Mouse (Mus musculus) heart, postnatal 0 days (tissue): ENCODE data around the gene Ypel5.

Experiments
- CTCF ChIP-seq: IDR thresholded peaks from 2 replicates; pipeline ENCODE4 v1.5.1; 2016; ENCODE audit warnings: antibody characterized with exemption, control low read depth, low read depth
- EP300 ChIP-seq: IDR thresholded peaks from 2 replicates; pipeline ENCODE4 v1.6.1; 2016; ENCODE audit warnings: antibody characterized with exemption, low read depth

- TF ChIP-seq CTCF: no peak
- TF ChIP-seq EP300: no peak
Measured at GRCm38 (mm10) chr17:72844393-72844792, 8.1 kb downstream of the Ypel5 start.
